Mouse (Mus musculus) liver, adult 2 months (tissue): ENCODE measurements around the gene Actn2.

ENCODE experiments used
- CTCF ChIP-seq: fragments of 200-500 bp; IDR thresholded peaks from 2 replicates; pipeline ENCODE4 v1.5.1; 2011; ENCODE audit warnings: low read depth, low read length, control low read depth
- POLR2A ChIP-seq: fragments of 200-500 bp; IDR thresholded peaks from 2 replicates; pipeline ENCODE4 v1.6.1; 2011; ENCODE audit warnings: low read length, control low read depth; ENCODE audit not compliant: insufficient read depth; ENCODE audit errors: extremely low read depth

GRCm38 (mm10) chr13:12232141-12232540, 108.4 kb downstream of the Actn2 start:
- TF ChIP-seq POLR2A (no peak), CTCF (no peak)
